Mouse (Mus musculus): ENCODE measurements around the gene Gm3055.
"Not testable (repeated sequence)": the region's sequence is repeated elsewhere in the genome, so short reads cannot be mapped to it uniquely, and the experiment has no call there.

Gene Gm3055

DNA sequence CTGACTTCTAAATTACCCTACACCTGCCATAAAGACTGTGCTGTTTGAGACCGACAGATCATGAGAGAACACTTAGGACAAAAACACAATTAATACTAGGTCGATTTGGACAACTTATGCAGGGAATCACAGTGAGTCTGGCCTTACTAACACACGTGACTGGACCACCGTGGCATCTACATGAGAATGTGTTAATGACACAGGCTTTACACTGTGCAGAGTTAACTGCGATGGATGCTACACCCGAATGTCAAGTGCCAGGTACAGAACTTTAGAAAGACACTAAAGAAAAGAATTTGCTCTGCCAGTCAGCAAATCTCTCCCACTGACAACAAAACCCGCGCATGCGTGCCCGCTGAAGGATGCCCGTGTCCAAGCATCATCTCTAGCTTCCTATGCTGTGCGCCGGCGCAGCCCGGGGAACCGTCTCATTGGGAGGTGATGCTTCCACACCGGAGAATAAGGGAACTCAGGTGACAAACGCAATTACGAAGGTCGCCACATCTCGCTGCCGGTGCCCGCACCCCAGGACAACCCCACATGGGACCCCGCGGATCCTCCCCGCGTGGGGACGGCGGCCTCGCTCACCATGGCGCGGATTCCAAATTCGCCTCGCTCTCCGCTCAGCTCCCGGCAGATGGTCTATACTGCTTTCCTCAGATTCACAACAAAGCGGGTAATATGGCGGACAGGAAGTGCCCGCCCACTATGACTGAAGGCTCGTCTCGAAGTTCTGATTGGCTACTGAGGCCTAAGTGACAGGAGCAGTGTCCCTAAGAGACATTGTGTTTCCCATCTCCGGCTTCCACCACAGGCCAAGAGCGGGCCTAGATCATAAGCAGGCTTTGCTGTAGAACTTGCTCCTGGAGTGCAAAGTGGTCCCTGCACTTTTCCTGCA, at the start of gene Gm3055:
Gm3055 (minus strand) TSS at position 656 of the 898 bp plus-strand sequence.
- DNase-seq (ENCODE audit: low spot score in 2 of 2): not testable (repeated sequence)

- DNase-seq (ENCODE audit: low spot score in 2 of 2): not testable (repeated sequence)
These were observed 40.9 kb upstream of the Gm3055 start, which contains the start of gene Gm4767 for GRCm38 (mm10) chr10:81811899-81812298. Gene Gm4767 (plus strand): TSS chr10:81812186.

DNA sequence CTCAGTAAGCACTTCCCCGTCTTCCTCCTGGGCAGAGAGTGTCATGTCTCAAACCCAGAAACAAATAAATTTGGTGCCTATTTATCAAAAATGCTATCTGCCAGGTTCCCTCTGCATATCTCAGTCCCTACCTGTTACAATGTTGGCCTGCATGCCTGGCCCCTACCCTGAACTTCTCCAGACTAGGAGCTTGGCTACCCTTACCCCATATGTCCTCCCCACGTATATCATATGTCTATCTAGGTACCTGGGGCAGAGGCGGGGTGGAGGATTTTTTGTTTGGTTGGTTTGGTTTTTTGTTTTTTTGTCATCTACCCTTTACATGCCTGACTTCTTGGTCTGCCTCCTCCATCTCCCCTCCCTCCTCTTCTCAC, 430 bp upstream of the Gm3055 start:
- not testable (repeated sequence) for DNase-seq (ENCODE audit: low spot score in 2 of 2)

DNA sequence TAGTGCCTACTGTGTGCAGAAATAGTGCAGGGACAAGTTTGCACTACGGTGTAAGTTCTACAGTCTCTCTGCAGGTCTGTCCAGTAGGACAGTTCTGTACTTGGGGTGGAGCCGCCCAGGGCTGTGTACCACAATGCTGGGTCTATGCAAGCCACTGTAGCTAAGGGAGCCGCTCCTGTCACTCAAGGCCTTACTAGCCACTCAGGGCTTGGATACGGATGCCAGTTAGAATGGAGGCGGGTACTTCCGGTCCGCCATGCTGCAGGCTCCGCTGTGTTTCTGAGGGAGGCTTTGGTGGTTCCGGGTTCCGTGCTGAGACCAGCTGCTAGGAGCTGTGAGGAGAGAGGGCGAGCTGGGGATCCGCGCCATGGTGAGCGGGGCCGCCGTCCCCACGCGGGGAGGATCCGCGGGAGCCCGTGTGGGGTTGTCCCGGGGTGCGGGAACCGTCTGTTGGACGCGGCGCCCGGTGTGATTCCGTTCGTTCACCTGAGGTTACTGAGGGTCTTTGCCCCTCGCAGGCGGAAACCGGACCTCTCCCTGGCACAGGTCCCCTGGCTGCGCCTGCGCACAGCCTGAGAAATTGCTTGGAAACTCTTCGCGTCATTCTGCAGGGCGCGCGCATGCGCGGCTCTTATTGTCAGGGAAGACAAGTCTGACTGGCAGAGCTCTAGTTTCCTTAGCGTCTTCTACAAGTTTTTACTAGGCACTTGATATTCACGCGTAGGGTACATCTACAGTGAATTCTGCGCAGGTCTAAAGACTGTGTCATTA, 66.2 kb downstream of the Gm3055 start, which contains the start of gene Zfp433:
Zfp433 (plus strand) TSS at position 295 of the 771 bp plus-strand sequence.
- DNase-seq (ENCODE audit: low spot score in 2 of 2): not testable (repeated sequence)
